Mouse (Mus musculus): ENCODE data around the gene Cirbp.

GRCm38 (mm10) chr10:80177441-80178279, 11.9 kb downstream of the Cirbp start:
- TF ChIP-seq CTCF (IDR thresholded peaks at IDR 0.05; ENCODE audit: borderline replicate concordance, insufficient read depth, low read length), result no peak
- no peak for TF ChIP-seq POLR2A (IDR thresholded peaks at IDR 0.05; ENCODE audit: low read depth, low read length)
